Mouse (Mus musculus): ENCODE measurements around the gene Olfr1016. TPM values are rescaled to one million over a fixed set of nuclear protein-coding genes. Genes with fewer than 3 reads are reported as not detected.

The Olfr1016 gene
- total RNA-seq (2021) = not detected
- long read RNA-seq, experiment 1 = 0 reads
- long read RNA-seq, experiment 2 = 0 reads

DNA sequence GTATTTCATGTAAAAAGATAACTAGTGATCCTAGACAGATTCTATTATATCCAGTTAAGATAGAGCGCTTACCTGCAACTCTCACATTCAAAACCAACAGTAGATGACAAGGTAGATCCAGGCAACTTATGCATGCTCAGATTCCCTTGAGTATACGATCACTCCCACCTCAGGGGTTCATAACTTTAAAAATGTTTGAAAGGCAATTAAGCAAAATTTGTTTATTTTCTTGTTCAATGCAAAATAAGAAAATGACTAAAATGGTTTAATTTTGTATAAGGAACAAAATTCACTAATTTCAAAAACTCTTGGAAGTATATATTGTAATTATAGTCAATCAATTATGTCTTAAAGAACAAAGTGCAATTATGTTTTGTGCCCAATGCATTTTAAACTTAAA, at the start of gene Olfr1016:
Gene Olfr1016 (minus strand): TSS at position 101 of the 400 bp plus-strand sequence.
- DNase-seq = no peak

DNA sequence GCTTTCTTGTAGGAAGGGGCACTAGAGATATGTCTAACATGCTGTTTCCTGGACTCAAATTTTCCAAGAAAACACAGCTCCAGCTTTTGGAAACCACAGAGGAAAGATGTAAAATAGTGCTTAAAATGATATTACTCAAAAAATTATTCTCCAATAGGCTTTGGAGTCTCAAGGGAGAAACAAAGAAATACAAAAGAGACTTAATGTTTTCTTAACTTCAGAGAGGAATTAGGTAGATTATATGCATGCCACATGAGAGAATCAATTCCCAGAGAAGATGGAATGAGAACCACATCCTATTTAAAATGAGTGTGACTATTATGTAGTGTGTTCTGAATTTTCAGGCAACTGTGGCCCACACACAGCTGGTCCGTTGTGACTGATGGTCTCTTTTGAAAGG, 44.4 kb upstream of the Olfr1016 start, which contains the start of gene Olfr1020:
Gene Olfr1020 (plus strand): TSS at position 301 of the 400 bp plus-strand sequence.
- no peak for DNase-seq

DNA sequence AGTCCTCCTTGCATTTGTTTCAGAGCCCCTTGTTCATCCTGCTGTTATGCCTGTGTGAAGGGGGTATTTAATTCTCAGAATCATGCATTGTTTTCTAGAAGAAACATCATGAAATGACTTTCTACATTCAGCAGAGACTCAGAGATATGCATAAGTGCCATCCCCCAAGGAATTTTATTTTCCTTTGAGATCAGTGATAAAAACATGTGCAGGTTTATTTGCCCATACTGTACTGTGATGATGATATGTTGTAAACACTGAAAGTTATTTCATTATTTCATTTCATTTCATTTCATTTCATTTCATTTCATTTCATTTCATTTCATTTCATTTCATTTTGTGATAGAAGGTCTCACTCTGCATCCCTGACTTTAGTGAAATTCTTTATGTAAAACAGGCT, 43.0 kb upstream of the Olfr1016 start, which contains the start of gene Olfr1019:
Gene Olfr1019 (minus strand): TSS at position 101 of the 400 bp plus-strand sequence.
- no peak for DNase-seq

- DNase-seq = no peak
Observed at GRCm38 (mm10) chr2:85818179-85818578, 15.8 kb upstream of the Olfr1016 start, which contains the start of gene Olfr1018. Gene Olfr1018, plus strand, starts transcription at chr2:85818479.

DNA sequence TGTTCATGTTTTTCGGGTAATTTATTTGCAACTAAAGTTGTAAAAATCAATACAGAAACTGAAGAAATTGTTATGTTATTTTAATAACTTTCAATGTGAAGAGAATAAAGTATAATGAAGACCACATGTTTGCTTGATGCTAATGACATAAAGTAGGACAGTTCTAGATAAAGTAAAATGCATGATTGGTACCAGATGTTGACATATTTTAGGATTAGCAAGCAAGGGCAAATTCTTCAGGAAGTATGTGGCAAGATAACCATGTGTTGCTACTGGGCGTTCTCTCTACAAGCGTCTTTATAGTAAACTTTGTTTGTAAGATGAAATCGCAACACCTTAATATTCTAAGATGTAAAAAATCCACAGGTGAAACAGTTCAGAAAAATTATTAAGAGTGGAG, 2.2 kb upstream of the Olfr1016 start:
- no peak for DNase-seq

GRCm38 (mm10) chr2:85792331-85792730, 10.0 kb downstream of the Olfr1016 start:
- DNase-seq = no peak

DNA sequence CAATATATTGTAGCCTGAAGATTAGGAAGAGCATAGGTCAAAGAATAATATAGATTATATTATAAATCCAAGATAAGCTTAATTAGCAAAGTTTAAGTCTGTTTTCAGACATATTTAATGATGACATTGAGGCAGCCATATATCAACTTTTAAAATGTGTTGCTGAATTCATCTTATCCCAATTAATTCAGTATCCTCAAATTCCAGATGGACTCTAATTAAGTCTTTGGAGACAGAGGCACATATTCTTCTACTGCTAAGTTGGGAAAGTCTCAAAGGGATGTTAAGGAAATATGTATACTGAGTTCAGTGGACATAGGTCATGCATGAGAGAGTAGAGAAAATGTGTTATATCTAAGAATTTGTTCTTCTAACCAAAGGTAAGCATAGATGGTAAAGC, 20.6 kb downstream of the Olfr1016 start, which contains the start of gene Olfr1015:
Gene Olfr1015 (plus strand): TSS at position 301 of the 400 bp plus-strand sequence.
- DNase-seq = no peak

DNA sequence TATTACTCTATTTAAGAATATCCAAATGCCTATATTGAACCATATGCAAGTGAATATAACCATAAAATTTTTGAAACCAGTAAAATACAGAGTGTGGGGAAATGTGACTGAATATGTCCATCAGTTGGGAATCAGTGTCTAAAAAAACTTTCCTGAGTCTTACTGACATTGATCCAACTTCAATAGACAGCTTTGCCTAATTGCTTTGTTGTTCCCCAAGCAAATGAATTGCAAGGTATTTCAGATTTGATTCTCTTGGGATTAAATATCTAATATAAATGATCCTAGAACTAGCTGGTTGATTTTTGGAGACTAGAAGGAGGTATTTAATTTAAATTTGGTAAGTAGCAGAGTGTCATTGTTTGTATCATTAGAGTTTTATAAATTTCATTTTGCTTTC, 29.9 kb downstream of the Olfr1016 start, which contains the start of gene Olfr1014:
Gene Olfr1014 (plus strand): TSS at position 301 of the 400 bp plus-strand sequence.
- no peak for DNase-seq

- no peak for DNase-seq
Observed at GRCm38 (mm10) chr2:85766798-85767197, 35.5 kb downstream of the Olfr1016 start, which contains the start of gene Olfr1013. Gene Olfr1013, plus strand, starts transcription at chr2:85767098.

GRCm38 (mm10) chr2:85762666-85763065, 39.7 kb downstream of the Olfr1016 start, which contains the start of gene Olfr1012:
Gene Olfr1012, minus strand, starts transcription at chr2:85762766.
- DNase-seq = no peak

DNA sequence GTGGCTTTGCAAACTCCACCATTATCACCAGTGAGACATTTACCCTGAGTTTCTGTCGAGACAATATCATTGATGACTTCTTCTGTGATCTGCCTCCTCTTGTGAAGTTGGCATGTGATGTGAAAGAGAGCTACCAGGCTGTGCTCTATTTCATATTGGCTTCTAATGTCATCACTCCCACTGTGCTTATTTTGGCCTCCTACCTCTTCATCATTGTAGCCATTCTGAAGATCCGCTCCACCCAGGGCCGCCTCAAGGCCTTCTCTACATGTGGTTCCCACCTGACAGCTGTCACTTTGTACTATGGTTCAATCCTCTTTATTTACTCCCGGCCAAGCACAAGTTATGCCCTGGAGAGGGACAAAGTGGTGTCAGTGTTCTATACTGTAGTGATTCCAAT, 48.5 kb downstream of the Olfr1016 start:
- no peak for DNase-seq

Other genes with a start within 250 kb of the Olfr1016 start
- under 1 TPM in 1 of 2 experiments, not detected in 1; 0.36 TPM for gene Olfr996, start 223.3 kb downstream of the Olfr1016 start, total RNA-seq (2021)
- not detected for gene Olfr998, start 213.6 kb downstream of the Olfr1016 start, total RNA-seq (2021)
- gene Olfr1000, start 190.6 kb downstream of the Olfr1016 start, total RNA-seq (2021) = not detected
- gene Olfr1002, start 151.8 kb downstream of the Olfr1016 start, total RNA-seq (2021) = not detected
- gene Olfr154, start 138.1 kb downstream of the Olfr1016 start, total RNA-seq (2021) = not detected
- gene Olfr1006, start 123.8 kb downstream of the Olfr1016 start, total RNA-seq (2021) = not detected
- not detected for gene Olfr1008, start 113.1 kb downstream of the Olfr1016 start, total RNA-seq (2021)
- gene Olfr1009, start 87.1 kb downstream of the Olfr1016 start, total RNA-seq (2021) = under 1 TPM in 1 of 2 experiments, not detected in 1; 0.24 TPM
- not detected for gene Olfr1012, start 39.8 kb downstream of the Olfr1016 start, total RNA-seq (2021)
- gene Olfr1013, start 35.4 kb downstream of the Olfr1016 start, total RNA-seq (2021) = under 1 TPM; 0.12 to 0.15 TPM
- gene Olfr1014, start 29.8 kb downstream of the Olfr1016 start, total RNA-seq (2021) = not detected
- not detected for gene Olfr1015, start 20.5 kb downstream of the Olfr1016 start, total RNA-seq (2021)
- not detected for gene Olfr1018, start 15.9 kb upstream of the Olfr1016 start, total RNA-seq (2021)
- gene Olfr1019, start 42.9 kb upstream of the Olfr1016 start, total RNA-seq (2021) = not detected
- gene Olfr1020, start 44.5 kb upstream of the Olfr1016 start, total RNA-seq (2021) = not detected
- not detected for gene Olfr1022, start 66.0 kb upstream of the Olfr1016 start, total RNA-seq (2021)
- gene Olfr1023, start 83.1 kb upstream of the Olfr1016 start, total RNA-seq (2021) = not detected
- gene Olfr1024, start 102.5 kb upstream of the Olfr1016 start, total RNA-seq (2021) = not detected
- not detected for gene Olfr1025-ps1, start 112.6 kb upstream of the Olfr1016 start, total RNA-seq (2021)
- not detected for gene Olfr1026, start 119.0 kb upstream of the Olfr1016 start, total RNA-seq (2021)
- not detected for gene Olfr1028, start 147.9 kb upstream of the Olfr1016 start, total RNA-seq (2021)
- gene Olfr1029, start 171.4 kb upstream of the Olfr1016 start, total RNA-seq (2021) = not detected
- gene Olfr1030, start 176.7 kb upstream of the Olfr1016 start, total RNA-seq (2021) = not detected
- gene Olfr1031, start 187.8 kb upstream of the Olfr1016 start, total RNA-seq (2021) = not detected
- gene Olfr1032, start 203.0 kb upstream of the Olfr1016 start, total RNA-seq (2021) = not detected
- gene Olfr1033, start 218.1 kb upstream of the Olfr1016 start, total RNA-seq (2021) = 1 to 10 TPM; 2.8 to 3.9 TPM
- gene Olfr1034, start 243.3 kb upstream of the Olfr1016 start, total RNA-seq (2021) = under 1 TPM; 0.12 to 0.15 TPM

All from adrenal gland, postnatal 10 days (tissue).